Mouse (Mus musculus): Measurements from ENCODE around the gene Dph5. TPM values are rescaled to one million over a fixed set of nuclear protein-coding genes. Genes with fewer than 3 reads are reported as not detected.
"Not testable (repeated sequence)": the region's sequence is repeated elsewhere in the genome, so short reads cannot be mapped to it uniquely, and the experiment has no call there.

The Dph5 gene
- polyA plus RNA-seq, 1 experiment from 2014 or later, result 24.6 TPM

- Histone ChIP-seq H3K9me3 (replicated peaks; ENCODE audit: control insufficient read depth, low read length) (no peaks in the 10 kb centered on the region), H3K27ac (ENCODE audit: low read depth, low read length) (peak overlapping the region; percentile 59; the same call in 1 of the 2 replicates), H3K27me3 (replicated peaks; ENCODE audit: control insufficient read depth, insufficient read depth, low read length) (no peaks in the 10 kb centered on the region), H3K4me1 (ENCODE audit: control insufficient read depth, insufficient read depth, low read length) (peaks cover 22% of the 10 kb centered on the region), H3K4me2 (ENCODE audit: low read length) (no peak overlapping the region; the same call in 1 of the 2 replicates), H3K9ac (ENCODE audit: low read length) (no peak overlapping the region), H3K4me3 (ENCODE audit: low read depth, low read length) (no peak overlapping the region), H3K36me3 (ENCODE audit: control insufficient read depth, insufficient read depth, low read length) (no peaks in the 10 kb centered on the region)
- WGBS, result 14% methylated on average over 10 of the region's 10 CpGs
- peak; percentile 33 for DNase-seq (ENCODE audit: low spot score)
- ATAC-seq, result no peak
Observed at GRCm38 (mm10) chr3:115855576-115855975, 32.1 kb upstream of the Dph5 start.

- peak overlapping the region; percentile 60 for H3K27ac ChIP-seq (ENCODE audit: low read depth, low read length)
- DNase-seq (ENCODE audit: low spot score) (peak; percentile 89), ATAC-seq (peak; percentile 88)
- H3K4me1 ChIP-seq (ENCODE audit: control insufficient read depth, insufficient read depth, low read length), result peaks cover 22% of the 10 kb centered on the region
- H3K4me2 ChIP-seq (ENCODE audit: low read length), result peak overlapping the region; percentile 18; the same call in 1 of the 2 replicates
- H3K4me3 ChIP-seq (ENCODE audit: low read depth, low read length), result no peak overlapping the region
- no peaks in the 10 kb centered on the region for H3K9me3 ChIP-seq (replicated peaks; ENCODE audit: control insufficient read depth, low read length)
- no peaks in the 10 kb centered on the region for H3K36me3 ChIP-seq (ENCODE audit: control insufficient read depth, insufficient read depth, low read length)
- no peak overlapping the region for H3K9ac ChIP-seq (ENCODE audit: low read length)
- H3K27me3 ChIP-seq (replicated peaks; ENCODE audit: control insufficient read depth, insufficient read depth, low read length), result no peaks in the 10 kb centered on the region
- WGBS, result under 1% methylated on average over 8 of the region's 8 CpGs
Observed at GRCm38 (mm10) chr3:115856484-115857022, 31.1 kb upstream of the Dph5 start.

GRCm38 (mm10) chr3:115857436-115857835 is 30.2 kb upstream of the Dph5 start:
- no peak overlapping the region for H3K4me3 ChIP-seq (ENCODE audit: low read depth, low read length)
- peak overlapping the region; percentile 48; the same call in 1 of the 2 replicates for H3K27ac ChIP-seq (ENCODE audit: low read depth, low read length)
- peak; percentile 25 for DNase-seq (ENCODE audit: low spot score)
- 25% methylated on average over 10 of the region's 10 CpGs for WGBS
- peak overlapping the region; percentile 18; the same call in 1 of the 2 replicates for H3K4me2 ChIP-seq (ENCODE audit: low read length)
- no peaks in the 10 kb centered on the region for H3K27me3 ChIP-seq (replicated peaks; ENCODE audit: control insufficient read depth, insufficient read depth, low read length)
- peaks cover 22% of the 10 kb centered on the region for H3K4me1 ChIP-seq (ENCODE audit: control insufficient read depth, insufficient read depth, low read length)
- no peaks in the 10 kb centered on the region for H3K36me3 ChIP-seq (ENCODE audit: control insufficient read depth, insufficient read depth, low read length)
- ATAC-seq, result peak; percentile 47; the same call in 1 of the 2 replicates
- H3K9me3 ChIP-seq (replicated peaks; ENCODE audit: control insufficient read depth, low read length), result no peaks in the 10 kb centered on the region
- no peak overlapping the region for H3K9ac ChIP-seq (ENCODE audit: low read length)

GRCm38 (mm10) chr3:115858822-115859221 is 28.8 kb upstream of the Dph5 start:
- no peak for ATAC-seq
- Histone ChIP-seq H3K27ac (ENCODE audit: low read depth, low read length) (0 out of 2 replicates have a peak overlapping the region, but pooled peaks have one; percentile 5), H3K9me3 (replicated peaks; ENCODE audit: control insufficient read depth, low read length) (no peaks in the 10 kb centered on the region), H3K27me3 (replicated peaks; ENCODE audit: control insufficient read depth, insufficient read depth, low read length) (no peaks in the 10 kb centered on the region), H3K4me1 (ENCODE audit: control insufficient read depth, insufficient read depth, low read length) (peaks cover 22% of the 10 kb centered on the region), H3K4me2 (ENCODE audit: low read length) (no peak overlapping the region), H3K9ac (ENCODE audit: low read length) (no peak overlapping the region), H3K4me3 (ENCODE audit: low read depth, low read length) (no peak overlapping the region), H3K36me3 (ENCODE audit: control insufficient read depth, insufficient read depth, low read length) (no peaks in the 10 kb centered on the region)
- 84% methylated on average over 3 of the region's 3 CpGs for WGBS
- no peak for DNase-seq (ENCODE audit: low spot score)

GRCm38 (mm10) chr3:115860780-115861179 is 26.9 kb upstream of the Dph5 start:
- DNase-seq (ENCODE audit: low spot score); H3K27ac ChIP-seq (ENCODE audit: low read depth, low read length); H3K9me3 ChIP-seq (replicated peaks; ENCODE audit: control insufficient read depth, low read length); H3K9ac ChIP-seq (ENCODE audit: low read length); H3K27me3 ChIP-seq (replicated peaks; ENCODE audit: control insufficient read depth, insufficient read depth, low read length); H3K4me3 ChIP-seq (ENCODE audit: low read depth, low read length); H3K4me2 ChIP-seq (ENCODE audit: low read length); H3K36me3 ChIP-seq (ENCODE audit: control insufficient read depth, insufficient read depth, low read length); ATAC-seq: not testable (repeated sequence)
- H3K4me1 ChIP-seq (ENCODE audit: control insufficient read depth, insufficient read depth, low read length), result peaks cover 17% of the 10 kb centered on the region
- WGBS, result 94% methylated on average over 1 of the region's 1 CpGs

- Histone ChIP-seq H3K4me3 (ENCODE audit: low read depth, low read length) (no peak overlapping the region), H3K9me3 (replicated peaks; ENCODE audit: control insufficient read depth, low read length) (no peaks in the 10 kb centered on the region), H3K9ac (ENCODE audit: low read length) (no peak overlapping the region), H3K27ac (ENCODE audit: low read depth, low read length) (no peak overlapping the region), H3K4me1 (ENCODE audit: control insufficient read depth, insufficient read depth, low read length) (peaks cover 2% of the 10 kb centered on the region; the same call in 1 of the 2 replicates), H3K4me2 (ENCODE audit: low read length) (no peak overlapping the region), H3K36me3 (ENCODE audit: control insufficient read depth, insufficient read depth, low read length) (no peaks in the 10 kb centered on the region), H3K27me3 (replicated peaks; ENCODE audit: control insufficient read depth, insufficient read depth, low read length) (no peaks in the 10 kb centered on the region)
- 80% methylated on average over 4 of the region's 4 CpGs for WGBS
- no peak for ATAC-seq
- DNase-seq (ENCODE audit: low spot score), result no peak
Observed at GRCm38 (mm10) chr3:115863487-115863886, 24.1 kb upstream of the Dph5 start.

GRCm38 (mm10) chr3:115867150-115867549 is 20.5 kb upstream of the Dph5 start:
- Histone ChIP-seq H3K4me3 (ENCODE audit: low read depth, low read length) (no peak overlapping the region), H3K4me2 (ENCODE audit: low read length) (no peak overlapping the region), H3K36me3 (ENCODE audit: control insufficient read depth, insufficient read depth, low read length) (no peaks in the 10 kb centered on the region), H3K9me3 (replicated peaks; ENCODE audit: control insufficient read depth, low read length) (no peaks in the 10 kb centered on the region), H3K9ac (ENCODE audit: low read length) (no peak overlapping the region), H3K27ac (ENCODE audit: low read depth, low read length) (no peak overlapping the region), H3K4me1 (ENCODE audit: control insufficient read depth, insufficient read depth, low read length) (no peaks in the 10 kb centered on the region), H3K27me3 (replicated peaks; ENCODE audit: control insufficient read depth, insufficient read depth, low read length) (no peaks in the 10 kb centered on the region)
- no peak for DNase-seq (ENCODE audit: low spot score)
- WGBS, result 86% methylated on average over 4 of the region's 4 CpGs
- no peak for ATAC-seq

GRCm38 (mm10) chr3:115867901-115868300 is 19.7 kb upstream of the Dph5 start:
- no peaks in the 10 kb centered on the region for H3K36me3 ChIP-seq (ENCODE audit: control insufficient read depth, insufficient read depth, low read length)
- H3K9ac ChIP-seq (ENCODE audit: low read length), result no peak overlapping the region
- no peaks in the 10 kb centered on the region for H3K9me3 ChIP-seq (replicated peaks; ENCODE audit: control insufficient read depth, low read length)
- H3K4me2 ChIP-seq (ENCODE audit: low read length), result no peak overlapping the region
- ATAC-seq (no peak), DNase-seq (ENCODE audit: low spot score) (no peak)
- H3K4me1 ChIP-seq (ENCODE audit: control insufficient read depth, insufficient read depth, low read length), result no peaks in the 10 kb centered on the region
- H3K27me3 ChIP-seq (replicated peaks; ENCODE audit: control insufficient read depth, insufficient read depth, low read length), result no peaks in the 10 kb centered on the region
- H3K4me3 ChIP-seq (ENCODE audit: low read depth, low read length), result no peak overlapping the region
- 77% methylated on average over 1 of the region's 1 CpGs for WGBS
- H3K27ac ChIP-seq (ENCODE audit: low read depth, low read length), result no peak overlapping the region

GRCm38 (mm10) chr3:115869360-115869759 is 18.3 kb upstream of the Dph5 start:
- no peak for ATAC-seq
- Histone ChIP-seq H3K36me3 (ENCODE audit: control insufficient read depth, insufficient read depth, low read length) (no peaks in the 10 kb centered on the region), H3K27me3 (replicated peaks; ENCODE audit: control insufficient read depth, insufficient read depth, low read length) (no peaks in the 10 kb centered on the region), H3K4me1 (ENCODE audit: control insufficient read depth, insufficient read depth, low read length) (no peaks in the 10 kb centered on the region), H3K9me3 (replicated peaks; ENCODE audit: control insufficient read depth, low read length) (no peaks in the 10 kb centered on the region), H3K27ac (ENCODE audit: low read depth, low read length) (no peak overlapping the region), H3K4me3 (ENCODE audit: low read depth, low read length) (no peak overlapping the region), H3K4me2 (ENCODE audit: low read length) (no peak overlapping the region), H3K9ac (ENCODE audit: low read length) (no peak overlapping the region)
- no peak for DNase-seq (ENCODE audit: low spot score)
- WGBS, result 90% methylated on average over 2 of the region's 2 CpGs

Measured in forebrain, embryonic 14.5 days (tissue).